Mouse (Mus musculus) neutrophil, adult 5-6 weeks (primary cell): Measurements from ENCODE around the gene Ggta1. TPM values are rescaled to one million over a fixed set of nuclear protein-coding genes. Genes with fewer than 3 reads are reported as not detected.

ENCODE experiments used
- ATAC-seq: fragments of 151-379, 151-347 bp; 2 replicates; pipeline ENCODE4 v1.8.0; 2017; ENCODE audit warnings: mild to moderate bottlenecking, moderate TSS enrichment; ENCODE audit not compliant: insufficient number of reproducible peaks, poor library complexity, low FRiP score, severe bottlenecking; ENCODE audit errors: extremely low read depth
- total RNA-seq: library from RNA; stranded (forward); fragments of 200-1000 nt; gene quantifications from 2 replicates; pipeline ENCODE4 v1.2.3, GENCODE M21; 2017

Ggta1 gene
- total RNA-seq, 1 experiment from 2014 or later, result 56.3 TPM

- ATAC-seq, result no peak
Observed at GRCm38 (mm10) chr2:35445610-35446009, 17.4 kb downstream of the Ggta1 start.

DNA sequence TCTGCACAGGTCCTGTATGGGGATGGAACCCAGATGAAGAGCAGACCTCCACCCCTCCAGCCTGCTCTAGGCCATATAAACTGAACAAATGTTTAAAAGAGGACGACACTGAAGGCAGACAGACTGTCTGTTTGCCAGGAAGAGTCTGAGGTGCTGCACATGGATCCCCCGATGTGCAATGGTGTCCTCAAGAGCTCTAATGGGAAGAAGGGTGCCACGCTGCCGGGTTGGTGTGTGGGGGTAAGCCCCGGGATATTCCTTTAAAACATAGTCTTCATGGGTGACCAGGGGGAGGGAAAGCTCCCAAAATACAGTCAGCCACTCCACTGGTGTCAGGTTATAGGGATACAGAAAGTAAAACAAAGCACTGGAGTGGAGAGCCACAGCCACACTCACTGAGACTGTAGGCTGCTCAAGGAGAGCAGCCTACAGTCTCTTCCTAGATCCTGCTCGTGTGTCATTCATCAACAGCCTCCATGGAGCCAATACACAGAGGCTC lies 18.2 kb downstream of the Ggta1 start:
- no peak for ATAC-seq

DNA sequence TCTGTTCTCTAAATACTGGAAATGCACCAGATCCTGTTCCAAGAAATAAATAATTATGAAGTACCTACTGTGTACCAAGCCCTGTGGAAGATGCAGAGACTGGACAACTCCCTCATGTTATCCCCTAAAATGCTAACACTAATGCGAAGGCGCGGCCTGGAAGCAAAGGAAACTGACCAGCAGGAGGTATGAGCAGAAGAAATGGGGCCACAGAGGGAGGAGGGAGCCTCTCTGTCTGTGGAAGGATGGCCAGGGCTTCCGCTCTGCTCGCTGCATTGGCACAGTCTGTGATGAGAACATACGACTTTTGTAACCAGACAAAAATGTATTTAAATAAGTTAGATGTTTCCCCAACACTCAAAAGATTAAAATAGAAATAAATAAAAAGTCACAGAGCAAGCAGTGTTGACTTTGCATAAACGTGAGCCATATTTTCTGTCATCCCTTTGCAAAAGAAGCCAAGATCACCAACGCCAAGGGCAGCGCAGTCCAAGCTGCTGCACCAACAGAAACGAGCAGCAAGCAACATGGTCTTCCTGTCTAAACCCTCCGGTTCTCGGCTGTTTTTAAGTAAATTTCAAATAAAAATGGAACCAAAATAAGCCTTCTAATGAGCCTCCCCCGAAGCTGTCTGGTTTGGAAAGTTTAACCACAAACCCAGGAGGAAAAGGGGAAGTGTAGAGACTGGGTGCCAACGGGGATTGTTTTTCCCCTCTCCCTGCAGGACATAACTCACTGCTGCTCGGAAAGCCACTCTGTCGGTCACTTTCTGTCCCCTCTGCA lies 18.9 kb downstream of the Ggta1 start:
- ATAC-seq, result no peak

DNA sequence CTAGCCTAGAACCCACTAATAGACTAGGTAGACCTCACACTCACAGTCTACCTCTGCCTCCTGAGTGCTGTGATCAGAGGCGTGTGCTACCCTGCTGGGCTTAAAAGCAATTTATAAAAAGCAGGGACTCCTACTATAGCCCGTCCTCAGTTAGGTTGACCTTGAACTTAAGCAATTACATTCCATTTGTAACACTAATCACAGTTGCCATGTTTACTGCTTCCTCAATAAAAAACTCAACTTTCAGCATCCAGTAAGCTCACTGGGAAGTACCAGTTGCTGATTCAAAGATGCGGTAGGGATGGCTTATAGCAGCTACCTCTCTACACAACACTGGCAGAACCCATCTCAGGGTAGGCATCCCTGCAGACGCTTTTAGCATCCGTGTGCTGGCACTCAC lies 19.7 kb downstream of the Ggta1 start:
- ATAC-seq, result no peak

DNA sequence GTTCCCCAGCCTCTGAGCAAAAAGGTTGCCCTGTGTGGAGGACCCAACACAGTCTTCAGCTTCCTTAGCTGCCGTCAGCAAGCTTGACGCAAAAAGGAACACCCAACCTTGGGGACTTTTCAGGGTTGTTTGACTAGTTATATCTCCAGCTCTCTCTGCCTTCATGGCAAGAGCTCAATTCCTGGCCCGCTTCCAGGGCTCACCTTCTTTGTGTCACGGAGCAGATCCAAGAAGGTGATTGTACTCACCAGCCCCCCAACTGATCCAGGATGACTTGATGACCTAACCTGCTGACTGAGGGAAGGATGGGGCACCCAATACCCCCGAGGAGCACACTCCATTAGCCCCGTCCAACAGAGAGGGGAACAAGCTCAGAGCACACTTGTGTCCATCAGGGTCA lies 21.0 kb downstream of the Ggta1 start:
- ATAC-seq, result no peak

GRCm38 (mm10) chr2:35441419-35441818 lies 21.6 kb downstream of the Ggta1 start:
- ATAC-seq, result no peak

- no peak for ATAC-seq
Observed at GRCm38 (mm10) chr2:35440480-35440879, 22.6 kb downstream of the Ggta1 start.

- ATAC-seq, result no peak
Observed at GRCm38 (mm10) chr2:35437796-35438195, 25.2 kb downstream of the Ggta1 start.

DNA sequence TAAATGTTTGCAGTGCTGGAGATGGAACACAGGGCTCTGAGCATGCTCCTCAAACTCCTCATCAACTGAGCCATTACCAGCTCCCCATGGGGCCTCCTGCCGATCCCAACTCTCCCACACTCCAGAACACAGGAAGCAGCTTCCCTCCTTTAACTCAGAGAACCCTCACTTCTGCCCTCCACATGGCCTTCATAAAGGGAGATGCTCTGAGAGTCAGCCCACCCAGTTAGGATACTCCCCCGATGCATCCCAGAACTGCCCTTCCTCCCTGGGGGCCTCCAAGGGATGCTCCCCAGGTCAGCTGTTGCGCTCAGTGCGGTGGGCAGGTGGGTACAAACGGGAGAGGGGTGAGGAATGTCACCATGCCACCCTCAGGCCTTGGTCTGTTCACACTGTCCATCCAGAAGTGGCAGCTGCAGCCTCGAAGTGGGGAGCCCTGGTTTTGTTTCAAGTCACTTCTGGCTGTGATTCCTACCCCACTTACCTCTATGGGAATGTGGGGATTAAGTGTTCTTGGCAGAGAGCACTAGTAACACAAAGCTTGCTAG lies 28.4 kb downstream of the Ggta1 start:
- no peak for ATAC-seq

DNA sequence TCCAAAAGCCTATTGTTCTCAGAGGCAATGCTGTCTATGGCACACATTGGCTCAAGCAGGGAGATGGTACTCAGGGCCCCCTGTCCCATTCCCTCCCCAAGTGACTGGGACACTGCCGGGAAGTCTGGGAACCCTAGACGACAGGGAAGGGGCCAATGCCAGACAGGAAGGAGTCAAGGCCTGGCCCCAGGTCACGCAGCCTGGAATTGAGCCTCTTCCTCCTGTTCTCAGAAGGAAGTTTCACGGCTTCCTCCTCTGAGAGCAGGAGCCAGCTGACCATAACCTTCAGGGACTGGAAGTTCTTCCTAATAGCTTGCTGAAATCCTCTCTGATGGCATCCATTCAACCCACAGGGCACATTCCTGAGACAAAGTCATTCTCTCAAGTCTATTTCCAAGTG lies 29.6 kb downstream of the Ggta1 start:
- no peak for ATAC-seq

- ATAC-seq, result no peak
Observed at GRCm38 (mm10) chr2:35432472-35432871, 30.6 kb downstream of the Ggta1 start.

- no peak for ATAC-seq
Observed at GRCm38 (mm10) chr2:35432011-35432410, 31.0 kb downstream of the Ggta1 start.

DNA sequence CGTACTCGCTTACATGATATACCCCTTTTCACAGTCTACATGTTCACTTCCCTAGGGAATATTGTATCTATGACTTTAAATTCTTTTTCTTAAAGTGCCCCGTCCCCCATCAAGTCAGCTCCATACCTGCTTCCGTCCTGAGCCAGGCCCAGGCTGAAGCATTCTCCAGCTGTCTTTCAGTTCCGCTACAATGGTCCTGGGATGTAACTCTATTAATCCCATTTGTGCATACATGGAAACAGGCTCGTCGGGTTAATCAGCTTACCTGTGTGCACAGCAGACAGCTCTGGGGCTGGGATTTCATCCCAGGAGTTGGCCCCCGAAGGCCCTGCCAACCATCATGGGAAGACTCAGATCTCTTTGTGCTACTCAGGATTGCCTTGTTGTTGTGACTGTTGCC lies 32.2 kb downstream of the Ggta1 start:
- no peak for ATAC-seq

DNA sequence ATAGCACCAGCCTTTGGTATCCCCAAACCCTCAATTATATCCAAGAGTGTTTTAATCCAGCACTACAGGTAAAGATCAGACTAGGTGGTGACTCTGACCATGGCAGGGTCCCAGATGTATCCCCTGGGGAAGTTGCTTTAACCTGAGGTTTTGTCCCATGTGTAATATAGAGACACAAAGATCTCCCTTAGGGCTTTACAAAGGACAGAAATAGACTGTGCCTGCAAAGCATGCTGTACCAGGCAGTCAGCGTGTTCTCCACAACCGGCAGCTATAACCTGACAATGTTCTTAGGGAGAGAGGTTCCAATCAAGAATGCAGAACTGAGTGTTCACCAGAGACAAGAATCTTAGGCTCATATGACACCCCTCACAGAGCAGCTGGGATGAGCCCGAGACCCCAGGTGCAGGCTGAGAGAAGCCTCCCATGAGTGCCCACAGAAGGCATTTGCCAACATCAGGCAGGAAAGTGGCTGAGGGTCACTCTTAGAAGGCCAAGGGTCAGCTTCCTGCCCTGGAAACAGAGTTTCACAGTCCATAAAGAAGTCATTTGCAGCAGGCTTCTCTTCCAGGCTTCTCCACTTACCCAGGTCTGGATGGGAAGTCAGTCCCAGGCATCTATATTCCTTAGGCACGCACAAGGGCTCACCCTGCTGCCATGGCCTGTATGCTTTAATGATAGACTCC lies 34.3 kb downstream of the Ggta1 start:
- no peak for ATAC-seq

GRCm38 (mm10) chr2:35427559-35427958 lies 35.5 kb downstream of the Ggta1 start:
- no peak for ATAC-seq

DNA sequence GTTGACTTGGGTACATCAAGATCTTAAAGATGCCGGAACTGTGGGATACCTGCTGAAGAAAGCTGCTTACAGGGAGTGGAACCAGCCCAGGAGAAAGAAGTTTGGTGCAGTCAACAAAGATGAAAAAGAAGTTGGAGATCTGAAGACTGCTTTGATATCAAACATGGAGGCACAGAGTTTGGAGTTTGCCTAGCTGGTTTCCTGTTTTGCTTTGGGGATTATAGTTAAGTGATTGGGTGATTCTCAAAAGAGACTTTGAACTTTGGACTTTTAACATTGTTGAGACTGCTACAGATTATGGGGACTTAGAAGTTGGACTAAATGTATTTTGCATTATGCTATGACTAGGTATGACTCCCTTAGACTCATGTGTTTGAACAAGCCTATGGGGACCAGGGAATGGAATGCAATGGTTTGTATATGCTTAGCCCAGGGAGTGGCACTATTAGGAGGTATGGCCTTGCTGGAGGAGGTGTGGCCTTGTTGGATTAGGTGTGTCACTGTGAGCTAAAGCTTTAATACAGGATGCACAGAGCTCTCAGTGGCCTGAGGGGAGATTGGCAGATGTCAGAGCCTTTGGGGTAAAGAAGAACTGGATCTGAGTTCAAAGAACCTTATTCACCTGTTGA lies 39.2 kb downstream of the Ggta1 start:
- ATAC-seq, result no peak

- no peak for ATAC-seq
Observed at GRCm38 (mm10) chr2:35422384-35422783, 40.6 kb downstream of the Ggta1 start.

DNA sequence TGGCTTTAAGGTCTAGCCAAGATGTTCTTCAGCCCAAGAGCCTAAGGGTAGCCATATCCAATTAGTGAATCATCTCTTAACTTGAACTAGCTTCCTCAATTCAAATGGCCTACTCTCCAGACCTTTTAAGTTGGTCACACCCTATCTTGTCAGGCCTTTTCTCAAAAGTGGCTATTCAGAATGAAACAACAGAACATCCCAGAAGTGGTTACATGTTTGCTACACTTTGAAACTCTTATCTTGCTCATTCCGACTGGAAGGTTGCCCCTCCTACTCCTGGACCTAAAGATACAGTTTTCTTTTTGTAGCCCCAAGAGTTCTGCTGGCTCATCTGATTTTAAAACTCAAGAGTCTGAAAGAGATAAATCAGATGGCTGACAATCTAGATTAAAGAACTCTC lies 42.4 kb downstream of the Ggta1 start:
- no peak for ATAC-seq

- ATAC-seq, result no peak
Observed at GRCm38 (mm10) chr2:35419671-35420070, 43.4 kb downstream of the Ggta1 start.

- ATAC-seq, result no peak
Observed at GRCm38 (mm10) chr2:35419243-35419642, 43.8 kb downstream of the Ggta1 start.
